Mouse (Mus musculus): ENCODE results near the gene Adcy5.
A peak's percentile ranks its signal among the peaks of the same experiment; 100 is the strongest.

The Adcy5 gene

GRCm38 (mm10) chr16:35154641-35155390 lies at the start of gene Adcy5:
Adcy5 (plus strand) TSS chr16:35154877.
- no peak for DNase-seq (ENCODE audit: low read depth, low spot score)

- no peak for DNase-seq (ENCODE audit: low read depth, low spot score)
Measured at GRCm38 (mm10) chr16:35107985-35108384, 46.7 kb upstream of the Adcy5 start.

GRCm38 (mm10) chr16:35109156-35109555 lies 45.5 kb upstream of the Adcy5 start:
- no peak for DNase-seq (ENCODE audit: low read depth, low spot score)

GRCm38 (mm10) chr16:35109656-35110291 lies 44.9 kb upstream of the Adcy5 start:
- no peak for DNase-seq (ENCODE audit: low read depth, low spot score)

GRCm38 (mm10) chr16:35110410-35111142 lies 44.1 kb upstream of the Adcy5 start:
- peak; percentile 69 for DNase-seq (ENCODE audit: low read depth, low spot score)

GRCm38 (mm10) chr16:35111143-35111620 lies 43.5 kb upstream of the Adcy5 start:
- peak; percentile 7 for DNase-seq (ENCODE audit: low read depth, low spot score)

GRCm38 (mm10) chr16:35113496-35113895 lies 41.2 kb upstream of the Adcy5 start:
- DNase-seq (ENCODE audit: low read depth, low spot score), result no peak

- no peak for DNase-seq (ENCODE audit: low read depth, low spot score)
Measured at GRCm38 (mm10) chr16:35116328-35116956, 38.2 kb upstream of the Adcy5 start.

GRCm38 (mm10) chr16:35117436-35117835 lies 37.2 kb upstream of the Adcy5 start:
- no peak for DNase-seq (ENCODE audit: low read depth, low spot score)

- DNase-seq (ENCODE audit: low read depth, low spot score), result no peak
Measured at GRCm38 (mm10) chr16:35120603-35121002, 34.1 kb upstream of the Adcy5 start.

- DNase-seq (ENCODE audit: low read depth, low spot score), result no peak
Measured at GRCm38 (mm10) chr16:35127270-35127669, 27.4 kb upstream of the Adcy5 start.

- DNase-seq (ENCODE audit: low read depth, low spot score), result no peak
Measured at GRCm38 (mm10) chr16:35130172-35130571, 24.5 kb upstream of the Adcy5 start.

- DNase-seq (ENCODE audit: low read depth, low spot score), result no peak
Measured at GRCm38 (mm10) chr16:35139416-35139815, 15.3 kb upstream of the Adcy5 start.

GRCm38 (mm10) chr16:35139873-35140619 lies 14.6 kb upstream of the Adcy5 start:
- no peak for DNase-seq (ENCODE audit: low read depth, low spot score)

GRCm38 (mm10) chr16:35140620-35140975 lies 14.1 kb upstream of the Adcy5 start:
- DNase-seq (ENCODE audit: low read depth, low spot score), result no peak

GRCm38 (mm10) chr16:35141839-35142238 lies 12.8 kb upstream of the Adcy5 start:
- no peak for DNase-seq (ENCODE audit: low read depth, low spot score)

GRCm38 (mm10) chr16:35146153-35146552 lies 8.5 kb upstream of the Adcy5 start:
- no peak for DNase-seq (ENCODE audit: low read depth, low spot score)

GRCm38 (mm10) chr16:35153146-35153755 lies 1.4 kb upstream of the Adcy5 start:
- no peak for DNase-seq (ENCODE audit: low read depth, low spot score)

GRCm38 (mm10) chr16:35154245-35154640 lies 434 bp upstream of the Adcy5 start:
- DNase-seq (ENCODE audit: low read depth, low spot score), result no peak

GRCm38 (mm10) chr16:35155391-35156305 lies 971 bp downstream of the Adcy5 start:
- DNase-seq (ENCODE audit: low read depth, low spot score), result peak; percentile 5
